Mouse (Mus musculus): ENCODE results near the gene Atxn1.

DNA sequence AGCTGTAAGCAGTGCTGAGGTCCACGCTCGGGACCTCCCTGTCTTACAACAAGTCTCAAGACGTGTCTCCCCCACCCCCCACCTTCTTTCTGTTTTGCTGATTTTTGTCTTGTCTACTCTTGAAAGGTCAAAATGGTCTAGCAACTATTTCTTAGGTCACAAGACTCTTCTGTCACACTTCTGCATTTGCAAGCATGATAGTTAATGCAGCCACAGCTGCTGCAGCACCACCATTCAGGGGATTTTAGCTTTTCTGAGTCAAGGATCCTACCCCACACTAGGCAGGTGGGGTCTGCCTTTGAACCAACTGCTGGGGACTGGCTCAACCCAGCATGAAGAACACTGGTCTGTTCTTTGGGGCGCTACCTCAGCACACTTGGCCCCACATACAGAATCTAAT lies 3.4 kb upstream of the Atxn1 start:
- TF ChIP-seq CTCF (IDR thresholded peaks at IDR 0.05; ENCODE audit: extremely low read depth, insufficient read length, insufficient replicate concordance, low read depth, low read length): no peak
- TF ChIP-seq POLR2A (IDR thresholded peaks at IDR 0.05; ENCODE audit: low read depth, low read length): no peak
